Mouse (Mus musculus) lung, postnatal 0 days (tissue): ENCODE results near the gene Mthfd1l. TPM values are rescaled to one million over a fixed set of nuclear protein-coding genes. Genes with fewer than 3 reads are reported as not detected.

Experiments used
- ATAC-seq: fragments of 200-750 bp; cut with Nextera tagmentation; 2 replicates; pipeline ENCODE4 v1.8.0; 2017; ENCODE audit warnings: moderate library complexity
- DNase-seq: peaks from one replicate; pipeline ENCODE4 v3.0.0-alpha.2; 2016; ENCODE audit warnings: low spot score
- H3K27ac ChIP-seq: fragments of 300-500 bp; sonication (generic); 2 replicates; pipeline ENCODE4 v1.5.1; 2014; ENCODE audit warnings: antibody characterized with exemption, mild to moderate bottlenecking, low read length, mixed read lengths
- H3K27me3 ChIP-seq: fragments of 300-500 bp; sonication (generic); replicated peaks from 2 replicates; pipeline ENCODE4 v1.6.1; 2014; ENCODE audit warnings: low read length, mixed read lengths; ENCODE audit not compliant: insufficient read depth
- H3K36me3 ChIP-seq: fragments of 300-500 bp; sonication (generic); 2 replicates; pipeline ENCODE4 v1.6.1; 2014; ENCODE audit warnings: low read length, mixed read lengths; ENCODE audit not compliant: insufficient read depth
- H3K4me1 ChIP-seq: fragments of 300-500 bp; sonication (generic); 2 replicates; pipeline ENCODE4 v1.6.1; 2014; ENCODE audit warnings: antibody characterized with exemption, low read depth, low read length, mixed read lengths; ENCODE audit not compliant: insufficient read depth
- H3K4me2 ChIP-seq: fragments of 300-500 bp; sonication (generic); replicated peaks from 2 replicates; pipeline ENCODE4 v1.6.1; 2014; ENCODE audit warnings: low read depth, mild to moderate bottlenecking, low read length, moderate library complexity, mixed read lengths
- H3K4me3 ChIP-seq: fragments of 300-500 bp; sonication (generic); 2 replicates; pipeline ENCODE4 v1.5.1; 2014; ENCODE audit warnings: low read depth, low read length
- H3K9ac ChIP-seq: fragments of 300-500 bp; sonication (generic); replicated peaks from 2 replicates; pipeline ENCODE4 v1.6.1; 2014; ENCODE audit warnings: low read depth, mild to moderate bottlenecking
- H3K9me3 ChIP-seq: fragments of 300-500 bp; sonication (generic); 2 replicates; pipeline ENCODE4 v1.6.1; 2016; ENCODE audit warnings: low read length, mixed read lengths
- CTCF ChIP-seq: IDR thresholded peaks from 2 replicates; pipeline ENCODE4 v1.5.1; 2016; ENCODE audit warnings: antibody characterized with exemption, mild to moderate bottlenecking
- EP300 ChIP-seq: IDR thresholded peaks from 2 replicates; pipeline ENCODE4 v1.6.1; 2016; ENCODE audit warnings: antibody characterized with exemption, mild to moderate bottlenecking, control low read depth
- WGBS: fragments of 180-500 bp; shearing (Covaris S2); extraction: QIAGEN DNeasy Blood & Tissue Kit; methylation state at CpG from one replicate; pipeline ENCODE4 v1.1.7; 2014; 5-methylcytosine and 5-hydroxymethylcytosine counted together
- polyA plus RNA-seq: library from polyadenylated mRNA; unstranded; fragments of >200 nt; fragmentation: Nextera tagmentation; extraction: Ambion mirVana; gene quantifications from 2 replicates; pipeline ENCODE4 v1.2.1, GENCODE M21; 2015

The Mthfd1l gene
- polyA plus RNA-seq, 1 experiment from 2014 or later, result 3.7 TPM

DNA sequence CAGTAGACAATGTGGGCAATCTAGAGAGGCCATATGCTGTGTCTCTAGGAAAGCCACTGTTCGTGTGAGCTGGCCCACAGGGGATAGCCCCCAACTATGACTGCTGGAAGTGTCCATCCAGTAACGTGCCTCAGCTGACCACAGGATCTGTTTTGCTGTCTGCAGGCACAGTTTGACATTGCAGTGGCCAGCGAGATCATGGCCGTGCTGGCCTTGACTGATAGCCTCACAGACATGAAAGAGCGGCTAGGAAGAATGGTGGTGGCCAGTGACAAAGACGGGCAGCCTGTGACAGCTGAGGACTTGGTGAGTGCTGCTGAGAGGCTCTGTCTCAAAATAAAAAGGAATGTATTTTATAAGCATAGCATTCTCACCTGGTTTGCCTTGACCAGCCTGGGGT is 74.7 kb downstream of the Mthfd1l start:
- Histone ChIP-seq H3K9me3 (no peaks in the 10 kb centered on the region), H3K9ac (no peak overlapping the region), H3K36me3 (no peaks in the 10 kb centered on the region), H3K27me3 (no peaks in the 10 kb centered on the region), H3K4me2 (no peak overlapping the region), H3K4me3 (no peak overlapping the region), H3K27ac (no peak overlapping the region), H3K4me1 (no peaks in the 10 kb centered on the region)
- TF ChIP-seq CTCF (no peak), EP300 (no peak)
- WGBS, result 91% methylated on average over 6 of the region's 6 CpGs
- DNase-seq (no peak), ATAC-seq (no peak)

DNA sequence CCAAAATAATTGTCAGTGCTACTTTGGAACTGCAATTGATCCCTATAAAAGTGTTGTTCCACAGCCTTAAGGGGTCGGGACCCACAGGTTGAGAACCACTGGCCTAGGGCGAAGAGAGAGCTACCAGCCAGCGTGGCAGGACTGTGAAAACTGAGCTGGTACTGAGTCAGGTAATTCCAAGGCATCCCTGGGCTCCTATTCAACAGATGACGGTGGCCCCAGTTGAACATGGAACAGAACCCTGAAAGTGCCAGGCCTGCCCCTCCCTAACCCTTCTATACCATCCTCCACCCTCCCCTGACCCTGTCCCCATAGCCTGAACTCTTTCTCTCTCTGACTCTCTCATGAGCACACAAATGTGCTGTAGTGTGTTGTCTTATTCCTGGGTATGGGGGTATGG is 77.3 kb downstream of the Mthfd1l start:
- H3K4me2 ChIP-seq, result no peak overlapping the region
- H3K9me3 ChIP-seq, result no peaks in the 10 kb centered on the region
- H3K27me3 ChIP-seq, result no peaks in the 10 kb centered on the region
- H3K27ac ChIP-seq, result no peak overlapping the region
- H3K4me3 ChIP-seq, result no peak overlapping the region
- H3K4me1 ChIP-seq, result no peaks in the 10 kb centered on the region
- WGBS, result 97% methylated on average over 4 of the region's 4 CpGs
- no peaks in the 10 kb centered on the region for H3K36me3 ChIP-seq
- TF ChIP-seq CTCF (no peak), EP300 (no peak)
- ATAC-seq, result no peak
- H3K9ac ChIP-seq, result no peak overlapping the region
- no peak for DNase-seq

DNA sequence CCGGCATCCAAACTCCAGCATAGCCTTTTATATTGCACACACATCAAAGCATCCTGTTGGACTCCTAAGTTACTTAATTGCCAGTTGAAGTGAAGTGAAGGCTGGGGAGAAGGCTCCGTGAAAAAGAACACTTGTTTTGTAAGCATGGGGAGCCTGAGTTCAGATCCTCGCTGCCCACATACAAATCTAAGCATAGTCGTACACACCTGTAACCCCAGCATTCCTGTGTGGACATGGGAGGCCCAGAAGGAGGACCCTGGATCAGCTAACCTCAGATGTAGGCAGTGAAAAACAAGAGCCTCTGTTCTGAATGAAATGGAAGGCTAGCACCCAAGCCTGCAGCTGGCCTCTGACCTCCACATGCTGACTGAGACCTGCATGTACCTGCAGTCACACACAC is 79.8 kb downstream of the Mthfd1l start:
- TF ChIP-seq CTCF, result no peak
- no peak for TF ChIP-seq EP300
- no peak for DNase-seq
- no peak overlapping the region for H3K27ac ChIP-seq
- no peak overlapping the region for H3K4me3 ChIP-seq
- H3K9ac ChIP-seq, result no peak overlapping the region
- no peak for ATAC-seq
- 80% methylated on average over 4 of the region's 4 CpGs for WGBS
- H3K9me3 ChIP-seq, result no peaks in the 10 kb centered on the region
- no peak overlapping the region for H3K4me2 ChIP-seq
- no peaks in the 10 kb centered on the region for H3K36me3 ChIP-seq
- no peaks in the 10 kb centered on the region for H3K27me3 ChIP-seq
- no peaks in the 10 kb centered on the region for H3K4me1 ChIP-seq

DNA sequence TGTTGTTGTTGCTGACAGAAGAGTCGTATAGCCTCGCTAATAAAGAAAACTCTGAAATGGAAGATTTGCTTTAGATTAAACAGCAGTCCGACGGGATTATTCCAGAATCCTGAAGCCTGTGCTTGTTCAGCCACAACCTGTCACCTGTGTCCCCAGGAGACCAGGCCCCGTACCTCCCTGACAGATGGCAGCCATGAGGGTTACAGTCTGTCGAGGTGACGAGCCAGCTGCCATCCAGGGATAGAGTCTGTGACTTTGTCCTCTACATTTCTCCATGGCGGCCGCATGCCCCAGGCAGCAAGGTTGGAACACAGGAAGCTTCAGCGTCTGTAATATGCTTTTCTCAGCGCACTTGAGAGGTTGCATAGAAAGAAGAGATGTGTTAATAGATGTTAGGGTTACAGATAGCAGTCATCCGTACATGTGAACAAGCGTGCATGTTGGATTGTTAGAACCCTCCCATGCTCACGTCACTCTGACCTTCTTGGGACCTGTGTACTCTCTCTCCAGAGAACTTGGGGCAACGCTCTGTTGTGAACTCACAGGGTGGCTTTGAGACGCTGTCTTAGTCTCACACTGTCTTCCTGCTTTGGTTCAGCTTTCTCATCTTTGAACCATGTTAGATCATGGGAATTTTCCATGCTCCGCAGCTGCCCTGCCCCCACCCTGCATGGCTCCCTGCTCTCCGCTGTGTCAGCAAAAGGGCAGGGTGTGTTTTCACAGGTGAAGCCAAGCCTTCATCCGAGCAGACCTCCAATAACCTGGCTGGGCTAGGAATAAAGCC is 80.6 kb downstream of the Mthfd1l start:
- no peaks in the 10 kb centered on the region for H3K4me1 ChIP-seq
- H3K27me3 ChIP-seq, result no peaks in the 10 kb centered on the region
- H3K9me3 ChIP-seq, result no peaks in the 10 kb centered on the region
- no peak overlapping the region for H3K9ac ChIP-seq
- no peak overlapping the region for H3K4me2 ChIP-seq
- DNase-seq (no peak), ATAC-seq (peak; percentile 12; the same call in 1 of the 2 replicates)
- no peak overlapping the region for H3K4me3 ChIP-seq
- no peak overlapping the region for H3K27ac ChIP-seq
- WGBS, result 80% methylated on average over 19 of the region's 19 CpGs
- TF ChIP-seq CTCF (no peak), EP300 (no peak)
- no peaks in the 10 kb centered on the region for H3K36me3 ChIP-seq

DNA sequence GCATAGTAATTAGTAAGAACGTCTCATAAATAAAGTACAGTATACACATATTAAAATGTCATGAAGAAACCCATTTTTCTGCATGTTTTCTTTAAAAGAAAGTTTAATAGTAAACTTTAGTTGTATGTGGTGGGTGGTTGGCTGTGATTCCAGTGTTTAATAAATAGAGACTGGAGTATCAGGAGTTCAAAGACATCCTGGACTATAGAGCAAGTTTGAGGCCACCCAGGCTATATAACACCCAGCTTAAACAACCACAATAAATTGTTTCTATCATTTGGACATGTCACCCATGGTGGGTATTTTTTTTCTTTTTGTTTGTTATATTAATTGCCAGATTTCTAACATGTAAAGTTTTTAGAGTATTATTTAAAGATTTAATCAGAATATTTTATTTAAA is 81.7 kb downstream of the Mthfd1l start:
- Histone ChIP-seq H3K36me3 (no peaks in the 10 kb centered on the region), H3K4me1 (no peaks in the 10 kb centered on the region), H3K4me2 (no peak overlapping the region), H3K4me3 (no peak overlapping the region), H3K27me3 (no peaks in the 10 kb centered on the region), H3K27ac (no peak overlapping the region), H3K9ac (no peak overlapping the region), H3K9me3 (no peaks in the 10 kb centered on the region)
- ATAC-seq, result no peak
- DNase-seq, result no peak
- WGBS, result 78% methylated on average over 1 of the region's 1 CpGs
- TF ChIP-seq CTCF, result no peak
- no peak for TF ChIP-seq EP300

DNA sequence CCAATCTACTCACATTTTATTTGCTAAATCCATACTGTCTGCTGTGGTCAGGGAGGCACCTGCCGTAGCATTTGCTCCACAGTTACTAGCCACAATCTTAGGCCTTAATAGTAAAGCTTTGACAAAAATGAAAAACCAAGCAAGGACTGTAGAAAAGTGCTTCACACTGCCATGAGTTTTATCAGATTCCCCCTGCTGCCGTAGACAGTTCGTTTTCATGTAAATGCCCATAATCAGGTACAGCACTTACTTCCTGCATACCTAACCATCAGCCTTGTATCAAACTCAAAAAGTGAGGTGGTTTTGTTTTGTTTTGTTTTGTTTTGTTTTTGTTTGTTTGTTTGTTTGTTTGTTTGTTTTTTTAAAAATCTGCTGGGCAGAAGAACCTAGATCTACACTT is 84.5 kb downstream of the Mthfd1l start:
- 96% methylated on average over 3 of the region's 3 CpGs for WGBS
- Histone ChIP-seq H3K36me3 (no peaks in the 10 kb centered on the region), H3K9ac (no peak overlapping the region), H3K4me2 (no peak overlapping the region), H3K9me3 (no peaks in the 10 kb centered on the region), H3K4me3 (no peak overlapping the region), H3K27ac (no peak overlapping the region), H3K27me3 (no peaks in the 10 kb centered on the region), H3K4me1 (no peaks in the 10 kb centered on the region)
- ATAC-seq, result no peak
- DNase-seq, result no peak
- no peak for TF ChIP-seq EP300
- TF ChIP-seq CTCF, result no peak
